Mouse (Mus musculus) CH12.LX (cell line): ENCODE results near the gene Ehd2. TPM values are rescaled to one million over a fixed set of nuclear protein-coding genes. Genes with fewer than 3 reads are reported as not detected.

Experiments used
- DNase-seq: peaks from one replicate; pipeline ENCODE4 v3.0.0-alpha.2; 2013; ENCODE audit errors: extremely low read depth
- H3K27ac ChIP-seq: 2 replicates; pipeline ENCODE4 v1.5.1; 2012; ENCODE audit warnings: low read depth, mild to moderate bottlenecking, control low read depth, moderate library complexity; ENCODE audit not compliant: insufficient read depth
- H3K27me3 ChIP-seq: replicated peaks from 2 replicates; pipeline ENCODE3; 2012; ENCODE audit warnings: inconsistent platforms
- H3K36me3 ChIP-seq, 2 experiments: replicated peaks in 1 of 2; 2 replicates each; pipeline versions ENCODE3 to v1.6.1; 2012; ENCODE audit warnings: inconsistent platforms in 1 of 2, low read length in 1 of 2, mild to moderate bottlenecking in 1 of 2, mixed read lengths in 1 of 2, moderate library complexity in 1 of 2; ENCODE audit not compliant: control insufficient read depth in 1 of 2, insufficient read depth in 1 of 2
- H3K4me1 ChIP-seq, 2 experiments: 2 replicates each; pipeline ENCODE4 v1.6.1; 2012; ENCODE audit warnings: inconsistent platforms in 1 of 2, moderate library complexity in 1 of 2; ENCODE audit not compliant: insufficient read depth in 2 of 2, control insufficient read depth in 1 of 2
- H3K4me2 ChIP-seq: 2 replicates; pipeline ENCODE4 v1.6.1; 2012; ENCODE audit warnings: low read depth, mild to moderate bottlenecking, control low read depth; ENCODE audit not compliant: poor library complexity, insufficient read depth, severe bottlenecking
- H3K4me3 ChIP-seq, 3 experiments: fragments of 150-350 bp in 1 of 3; sonication (generic) in 1 of 3; replicated peaks in 1 of 3; 2 replicates each; pipeline versions ENCODE3 to v1.5.1; 2011 to 2012; ENCODE audit warnings: low read depth in 2 of 3, low read length in 2 of 3, mild to moderate bottlenecking in 2 of 3, moderate library complexity in 2 of 3, control low read depth in 1 of 3, improper control_type of control experiment in 1 of 3, inconsistent platforms in 1 of 3, mixed read lengths in 1 of 3; ENCODE audit not compliant: poor library complexity in 1 of 3
- H3K79me2 ChIP-seq: replicated peaks from 2 replicates; pipeline ENCODE4 v1.6.1; 2012; ENCODE audit warnings: mild to moderate bottlenecking, moderate library complexity; ENCODE audit not compliant: control insufficient read depth, poor library complexity, insufficient read depth, severe bottlenecking; ENCODE audit errors: extremely low read depth
- H3K9ac ChIP-seq: 2 replicates; pipeline ENCODE4 v1.6.1; 2012; ENCODE audit warnings: low read depth, mild to moderate bottlenecking, control low read depth, moderate library complexity; ENCODE audit not compliant: insufficient read depth
- H3K9me3 ChIP-seq: replicated peaks from 2 replicates; pipeline ENCODE3; 2012; ENCODE audit warnings: low read length, inconsistent platforms, mixed read lengths
- CHD1 ChIP-seq: IDR thresholded peaks from 2 replicates; pipeline ENCODE4 v1.6.1; 2012; ENCODE audit warnings: low read depth, low read length, improper control_type of control experiment, inconsistent platforms
- ELF1 ChIP-seq: IDR thresholded peaks from 2 replicates; pipeline ENCODE4 v1.6.1; 2014; ENCODE audit warnings: low read depth, mild to moderate bottlenecking, inconsistent platforms, low read length, improper control_type of control experiment
- EP300 ChIP-seq: IDR thresholded peaks from 2 replicates; pipeline ENCODE4 v1.6.1; 2011; ENCODE audit warnings: low read length, improper control_type of control experiment
- ETS1 ChIP-seq: conservative IDR thresholded peaks from 2 replicates; pipeline ENCODE4 v1.6.1; 2012; ENCODE audit warnings: low read depth, mild to moderate bottlenecking, inconsistent platforms, low read length, improper control_type of control experiment, moderate library complexity
- HCFC1 ChIP-seq: IDR thresholded peaks from 2 replicates; pipeline ENCODE4 v1.6.1; 2012; ENCODE audit warnings: low read depth, mild to moderate bottlenecking, inconsistent platforms, low read length, improper control_type of control experiment
- IRF4 ChIP-seq: IDR thresholded peaks from 2 replicates; pipeline ENCODE4 v1.6.1; 2014; ENCODE audit warnings: low read depth, mild to moderate bottlenecking, inconsistent platforms, low read length, improper control_type of control experiment
- JUND ChIP-seq: conservative IDR thresholded peaks from 2 replicates; pipeline ENCODE4 v1.6.1; 2011; ENCODE audit warnings: low read depth, low read length, improper control_type of control experiment
- MAFK ChIP-seq: IDR thresholded peaks from 2 replicates; pipeline ENCODE4 v1.6.1; 2011; ENCODE audit warnings: low read length, improper control_type of control experiment; ENCODE audit not compliant: insufficient replicate concordance
- MXI1 ChIP-seq: IDR thresholded peaks from 2 replicates; pipeline ENCODE4 v1.6.1; 2011; ENCODE audit warnings: mild to moderate bottlenecking, low read depth, low read length, improper control_type of control experiment
- NELFE ChIP-seq: IDR thresholded peaks from 2 replicates; pipeline ENCODE4 v1.6.1; 2011; ENCODE audit warnings: low read depth, low read length, improper control_type of control experiment
- NRF1 ChIP-seq: IDR thresholded peaks from 2 replicates; pipeline ENCODE4 v1.6.1; 2014; ENCODE audit warnings: low read depth, mild to moderate bottlenecking, inconsistent platforms, low read length, improper control_type of control experiment, moderate library complexity
- PAX5 ChIP-seq: IDR thresholded peaks from 2 replicates; pipeline ENCODE4 v1.6.1; 2012; ENCODE audit warnings: low read length, inconsistent platforms, mixed read lengths
- POLR2A ChIP-seq: IDR thresholded peaks from 2 replicates; pipeline ENCODE4 v1.6.1; 2011; ENCODE audit warnings: low read depth, mild to moderate bottlenecking, improper control_type of control experiment, low read length
- POLR2AphosphoS2 ChIP-seq: IDR thresholded peaks from 2 replicates; pipeline ENCODE4 v1.6.1; 2011; ENCODE audit warnings: low read depth, low read length, improper control_type of control experiment
- RAD21 ChIP-seq: IDR thresholded peaks from 2 replicates; pipeline ENCODE4 v1.6.1; 2011; ENCODE audit warnings: low read depth, mild to moderate bottlenecking, low read length, improper control_type of control experiment, moderate library complexity
- RCOR1 ChIP-seq: conservative IDR thresholded peaks from 2 replicates; pipeline ENCODE4 v1.6.1; 2012; ENCODE audit warnings: low read depth, mild to moderate bottlenecking, inconsistent platforms, low read length, improper control_type of control experiment
- SMC3 ChIP-seq: IDR thresholded peaks from 2 replicates; pipeline ENCODE4 v1.6.1; 2011; ENCODE audit warnings: low read depth, low read length, improper control_type of control experiment
- TCF12 ChIP-seq: IDR thresholded peaks from 2 replicates; pipeline ENCODE4 v1.6.1; 2014; ENCODE audit warnings: low read depth, mild to moderate bottlenecking, inconsistent platforms, low read length, improper control_type of control experiment
- UBTF ChIP-seq: IDR thresholded peaks from 2 replicates; pipeline ENCODE4 v1.6.1; 2012; ENCODE audit warnings: low read depth, mild to moderate bottlenecking, inconsistent platforms, low read length, improper control_type of control experiment, moderate library complexity
- ZC3H11A ChIP-seq: IDR thresholded peaks from 2 replicates; pipeline ENCODE4 v1.6.1; 2012; ENCODE audit warnings: low read depth, mild to moderate bottlenecking, inconsistent platforms, low read length, improper control_type of control experiment
- ZKSCAN1 ChIP-seq: IDR thresholded peaks from 2 replicates; pipeline ENCODE4 v1.6.1; 2012; ENCODE audit warnings: low read depth, inconsistent platforms, low read length, improper control_type of control experiment, borderline replicate concordance
- ZNF384 ChIP-seq: IDR thresholded peaks from 2 replicates; pipeline ENCODE4 v1.6.1; 2012; ENCODE audit warnings: low read depth, low read length, improper control_type of control experiment, inconsistent platforms
- dilution Hi-C: fragments of 300-500 bp; cut with MboI; formaldehyde crosslinking; loops from 2 replicates; pipeline ENCODE4 v1.14.3; 2020; ENCODE audit warnings: low sequenced_read_pairs; ENCODE audit not compliant: extremely low pct_unique_long_range_greater_than_20kb, extremely low pct_ligation_motif_present
- in situ Hi-C: fragments of 300-500 bp; cut with MboI; formaldehyde crosslinking; loops from 3 replicates; pipeline ENCODE4 v1.14.3; 2019; ENCODE audit warnings: low sequenced_read_pairs, low pct_ligation_motif_present, low pct_unique_long_range_greater_than_20kb, mixed read lengths
- polyA plus RNA-seq: library from polyadenylated mRNA; unstranded; fragments of >175 nt; gene quantifications from 2 replicates; pipeline ENCODE4 v1.2.1, GENCODE M21; 2012; ENCODE audit warnings: low read depth; ENCODE audit not compliant: insufficient read length
- total RNA-seq, 2 experiments: library from RNA; depleted of rRNA; stranded (reverse); fragments of 300-350 nt in 1 of 2; fragments of >200 nt in 1 of 2; gene quantifications; 2 replicates each; pipeline ENCODE4 v1.2.3; 2012 to 2014

The Ehd2 gene
- total and polyA plus RNA-seq, 3 experiments: 1.2 to 7.0 (median 5.2) TPM

DNA sequence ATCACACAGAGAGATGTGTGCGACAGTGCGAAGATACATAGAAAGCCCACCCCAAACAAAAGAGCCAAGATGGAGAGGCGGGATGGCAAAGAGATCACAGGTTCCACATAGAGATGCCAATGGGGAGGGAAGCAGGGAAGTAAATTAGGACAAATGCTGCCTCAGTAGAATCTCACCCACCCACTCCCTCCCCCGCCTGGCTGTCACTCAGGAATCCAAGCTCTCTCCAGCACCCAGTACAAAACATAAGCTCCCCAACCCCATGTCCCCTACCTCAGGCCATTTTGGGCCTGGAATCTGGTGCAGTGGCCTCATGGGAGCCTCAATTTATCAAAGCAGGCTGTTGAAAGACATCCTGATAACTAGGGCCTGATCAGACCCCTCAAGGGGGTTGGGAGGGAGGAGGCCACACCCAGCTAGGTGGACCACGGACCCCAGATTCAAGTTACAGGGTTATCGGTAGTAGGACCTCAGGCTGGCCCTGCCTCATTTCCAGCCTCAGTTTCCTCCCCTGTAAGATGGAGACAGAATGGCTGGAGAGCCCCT lies 46.6 kb downstream of the Ehd2 start:
- Histone ChIP-seq H3K4me1 (peaks cover 16 to 26% of the 10 kb centered on the region in 2 experiments), H3K4me3 (peak overlapping the region; percentile 81 to 84 (median 81)), H3K4me2 (peak overlapping the region; percentile 86), H3K9ac (peak overlapping the region; percentile 88; the same call in 1 of the 2 replicates), H3K27me3 (peaks cover 11% of the 10 kb centered on the region), H3K9me3 (no peaks in the 10 kb centered on the region), H3K27ac (no peak overlapping the region), H3K36me3 (peaks cover 34 to 46% of the 10 kb centered on the region in 2 experiments), H3K79me2 (peaks cover 22% of the 10 kb centered on the region)
- dilution Hi-C loops: no loop called here
- DNase-seq: no peak
- in situ Hi-C loops: no loop called here
- TF ChIP-seq RAD21 (no peak), NELFE (no peak), POLR2A (no peak), RCOR1 (no peak), POLR2AphosphoS2 (no peak), JUND (no peak), ZKSCAN1 (no peak), TCF12 (no peak), ZC3H11A (no peak), ZNF384 (no peak), PAX5 (no peak), MAFK (no peak), UBTF (no peak), NRF1 (no peak), IRF4 (no peak), ELF1 (no peak)

DNA sequence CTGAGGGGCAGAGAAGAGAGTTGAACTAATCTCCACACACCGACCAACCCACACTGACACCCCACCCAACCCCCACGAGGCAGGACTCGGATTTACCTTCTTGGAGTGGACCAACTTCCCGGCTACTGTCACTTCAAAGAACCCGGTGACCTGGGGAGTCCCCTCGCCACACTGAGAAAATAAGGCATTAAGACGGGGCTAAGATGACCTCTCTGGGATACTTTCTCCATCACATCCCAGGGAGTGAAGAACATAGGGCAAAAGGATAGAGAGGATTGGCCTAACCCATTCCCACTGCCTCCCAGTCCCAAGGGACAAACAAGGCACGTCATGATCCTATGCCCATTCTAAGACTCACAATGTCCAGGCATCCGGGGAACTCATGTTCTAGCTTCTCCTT lies 47.4 kb downstream of the Ehd2 start:
- Histone ChIP-seq H3K27me3 (peaks cover 11% of the 10 kb centered on the region), H3K79me2 (peaks cover 22% of the 10 kb centered on the region), H3K4me1 (peaks cover 17 to 29% of the 10 kb centered on the region in 2 experiments), H3K4me3 (no peak overlapping the region), H3K9me3 (no peaks in the 10 kb centered on the region), H3K36me3 (peaks cover 34 to 48% of the 10 kb centered on the region in 2 experiments), H3K27ac (no peak overlapping the region), H3K4me2 (no peak overlapping the region), H3K9ac (no peak overlapping the region)
- dilution Hi-C loops: no loop called here
- TF ChIP-seq CHD1: no peak
- no peak for TF ChIP-seq SMC3
- TF ChIP-seq ETS1: no peak
- TF ChIP-seq EP300: no peak
- TF ChIP-seq JUND: no peak
- TF ChIP-seq HCFC1: no peak
- no peak for TF ChIP-seq POLR2AphosphoS2
- TF ChIP-seq MXI1: no peak
- no peak for TF ChIP-seq NRF1
- no peak for TF ChIP-seq RCOR1
- DNase-seq: no peak
- in situ Hi-C loops: no loop called here
